In the genomic region with DNA sequence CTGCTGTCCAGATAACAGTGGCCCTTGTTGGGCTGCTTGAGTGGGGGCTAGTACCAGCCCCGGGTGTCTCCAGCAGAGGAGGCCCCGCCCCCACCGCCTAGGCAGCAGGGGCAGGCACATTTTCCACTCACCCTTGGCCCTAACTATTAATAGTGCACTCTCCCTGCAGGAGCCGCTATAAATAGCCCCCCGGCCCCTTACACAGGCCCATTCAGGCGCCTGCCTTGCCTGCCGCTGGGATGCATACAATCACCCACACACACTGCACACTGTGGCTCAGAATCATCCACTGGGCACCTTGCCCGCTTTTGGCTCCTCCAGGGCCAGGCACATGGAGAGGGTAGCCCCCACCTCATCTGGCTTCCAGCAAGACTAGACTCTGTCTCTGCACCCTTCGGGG, we compare ENCODE assay signal across 7 mouse cellular contexts. TPM values are rescaled to one million over a fixed set of nuclear protein-coding genes. Genes with fewer than 3 reads are reported as not detected.
DNase-seq lines count a peak whose midpoint lies in the region; ATAC-seq and TF ChIP-seq lines count a peak whose summit lies in the region.

No protein-coding gene starts in this region.

- no peak for TF ChIP-seq CTCF in kidney, postnatal 0 days (IDR thresholded peaks at IDR 0.05; ENCODE audit: low read depth)

- H3K4me3 ChIP-seq in forebrain, embryonic 10.5 days: peak overlapping the region; percentile 23
- H3K4me3 ChIP-seq in heart, embryonic 14.5 days (ENCODE audit: control insufficient read depth in 1 of 2, insufficient read depth in 1 of 2, low read depth in 1 of 2, low read length in 2 of 2): peak overlapping the region; percentile 7 to 12; a peak in 1 of 4 replicates
- H3K4me3 ChIP-seq in kidney, postnatal 0 days (replicated peaks; ENCODE audit: low read depth, low read length): no peak overlapping the region
- H3K4me3 ChIP-seq in liver, embryonic 11.5 days (ENCODE audit: low read depth, low read length): no peak overlapping the region
- no peak overlapping the region for H3K4me3 ChIP-seq in neural tube, embryonic 13.5 days

- H3K4me1 ChIP-seq in forebrain, embryonic 10.5 days: peaks cover 45% of the 10 kb centered on the region
- peaks cover 43% of the 10 kb centered on the region in 2 experiments for H3K4me1 ChIP-seq in heart, embryonic 14.5 days (ENCODE audit: control insufficient read depth in 2 of 2, insufficient read depth in 2 of 2, low read length in 2 of 2)
- peaks cover 24% of the 10 kb centered on the region for H3K4me1 ChIP-seq in kidney, postnatal 0 days (replicated peaks; ENCODE audit: insufficient read depth, low read length)
- peaks cover 15% of the 10 kb centered on the region for H3K4me1 ChIP-seq in liver, embryonic 11.5 days (replicated peaks; ENCODE audit: control insufficient read depth, insufficient read depth, low read length)
- peaks cover 27% of the 10 kb centered on the region for H3K4me1 ChIP-seq in neural tube, embryonic 13.5 days (replicated peaks)

- H3K27me3 ChIP-seq in forebrain, embryonic 10.5 days (ENCODE audit: poor library complexity, severe bottlenecking): no peaks in the 10 kb centered on the region
- H3K27me3 ChIP-seq in heart, embryonic 14.5 days (ENCODE audit: control insufficient read depth, insufficient read depth, low read length): no peaks in the 10 kb centered on the region
- no peaks in the 10 kb centered on the region for H3K27me3 ChIP-seq in kidney, postnatal 0 days (ENCODE audit: insufficient read depth, low read length)
- peaks cover 7% of the 10 kb centered on the region; the same call in 1 of the 2 replicates for H3K27me3 ChIP-seq in liver, embryonic 11.5 days (replicated peaks; ENCODE audit: control insufficient read depth, insufficient read depth, low read length)
- H3K27me3 ChIP-seq in neural tube, embryonic 13.5 days: no peaks in the 10 kb centered on the region

- peak; percentile 61 to 83 for DNase-seq in adrenal gland, postnatal 36 days
- DNase-seq in forebrain, embryonic 10.5 days (ENCODE audit: extremely low spot score, low spot score): no peak
- peak; percentile 46 for DNase-seq in kidney, postnatal 0 days (ENCODE audit: low spot score)
- DNase-seq in liver, embryonic 11.5 days (ENCODE audit: low spot score): peak; percentile 58

- peak overlapping the region; percentile 54 for H3K4me2 ChIP-seq in heart, embryonic 14.5 days (ENCODE audit: low read length)
- H3K4me2 ChIP-seq in kidney, postnatal 0 days (ENCODE audit: low read length): no peak overlapping the region; the same call in 1 of the 2 replicates
- peak overlapping the region; percentile 20; the same call in 1 of the 2 replicates for H3K4me2 ChIP-seq in liver, embryonic 11.5 days
- peak overlapping the region; percentile 9; the same call in 1 of the 2 replicates for H3K4me2 ChIP-seq in neural tube, embryonic 13.5 days

- peak overlapping the region; percentile 67 for H3K27ac ChIP-seq in forebrain, embryonic 10.5 days
- peak overlapping the region; percentile 94 to 95 for H3K27ac ChIP-seq in heart, embryonic 14.5 days (replicated peaks in 1 of 2; ENCODE audit: control insufficient read depth in 1 of 2, insufficient read depth in 1 of 2, low read depth in 2 of 2, low read length in 2 of 2)
- H3K27ac ChIP-seq in kidney, postnatal 0 days: peak overlapping the region; percentile 77
- peak overlapping the region; percentile 36; the same call in 1 of the 2 replicates for H3K27ac ChIP-seq in liver, embryonic 11.5 days (ENCODE audit: low read depth, low read length)
- peak overlapping the region; percentile 74 for H3K27ac ChIP-seq in neural tube, embryonic 13.5 days (replicated peaks)

- 32% methylated on average over 9 of the region's 9 CpGs for WGBS in forebrain, embryonic 10.5 days
- WGBS in heart, embryonic 14.5 days: 3% methylated on average over 9 of the region's 9 CpGs
- WGBS in kidney, postnatal 0 days: 30% methylated on average over 9 of the region's 9 CpGs
- WGBS in liver, embryonic 11.5 days: 23% methylated on average over 9 of the region's 9 CpGs
- WGBS in neural tube, embryonic 13.5 days: 10% methylated on average over 9 of the region's 9 CpGs

- H3K36me3 ChIP-seq in forebrain, embryonic 10.5 days (replicated peaks): no peaks in the 10 kb centered on the region
- no peaks in the 10 kb centered on the region for H3K36me3 ChIP-seq in heart, embryonic 14.5 days (ENCODE audit: control insufficient read depth, insufficient read depth, low read length)
- H3K36me3 ChIP-seq in kidney, postnatal 0 days (ENCODE audit: insufficient read depth, low read length): no peaks in the 10 kb centered on the region
- no peaks in the 10 kb centered on the region for H3K36me3 ChIP-seq in liver, embryonic 11.5 days (ENCODE audit: control insufficient read depth, insufficient read depth, low read length)
- no peaks in the 10 kb centered on the region for H3K36me3 ChIP-seq in neural tube, embryonic 13.5 days

- H3K9ac ChIP-seq in heart, embryonic 14.5 days (ENCODE audit: low read length): peak overlapping the region; percentile 48
- 0 out of 2 replicates have a peak overlapping the region, but pooled peaks have one; percentile 19 for H3K9ac ChIP-seq in kidney, postnatal 0 days (ENCODE audit: low read depth, low read length)
- H3K9ac ChIP-seq in liver, embryonic 11.5 days (ENCODE audit: low read depth, low read length): no peak overlapping the region
- H3K9ac ChIP-seq in neural tube, embryonic 13.5 days: peak overlapping the region; percentile 34; the same call in 1 of the 2 replicates

- no peaks in the 10 kb centered on the region for H3K9me3 ChIP-seq in forebrain, embryonic 10.5 days
- no peaks in the 10 kb centered on the region for H3K9me3 ChIP-seq in heart, embryonic 14.5 days (ENCODE audit: control insufficient read depth, low read length)
- no peaks in the 10 kb centered on the region for H3K9me3 ChIP-seq in kidney, postnatal 0 days (replicated peaks; ENCODE audit: low read length)
- H3K9me3 ChIP-seq in liver, embryonic 11.5 days (ENCODE audit: control insufficient read depth, low read length): no peaks in the 10 kb centered on the region
- no peaks in the 10 kb centered on the region for H3K9me3 ChIP-seq in neural tube, embryonic 13.5 days

- ATAC-seq in heart, embryonic 14.5 days (ENCODE audit: insufficient number of reproducible peaks, insufficient read depth, low FRiP score, low read depth): peak; percentile 89
- peak; percentile 30 for ATAC-seq in kidney, postnatal 0 days (replicated peaks; ENCODE audit: low FRiP score, low read depth)
- ATAC-seq in liver, embryonic 11.5 days (replicated peaks; ENCODE audit: low FRiP score): peak; percentile 43; the same call in 1 of the 2 replicates
- ATAC-seq in neural tube, embryonic 13.5 days (ENCODE audit: low read depth): peak; percentile 74
- no peak for ATAC-seq in megakaryocyte-erythroid progenitor cell, adult 5-6 weeks (replicated peaks; ENCODE audit: low FRiP score, low TSS enrichment, poor library complexity, severe bottlenecking)

RNA-seq across cellular contexts. Expression of gene Creld2, which starts 19.8 kb away (rescaled TPM):
- 10 to 100 TPM; 40.1 to 52.8 TPM for total RNA-seq in adrenal gland, postnatal 36 days (2021)
- polyA plus RNA-seq in forebrain, embryonic 10.5 days (2016; fragmentation: Nextera tagmentation; extraction: Ambion mirVana): 96.5 and 103 TPM in 2 replicates
- polyA plus RNA-seq in heart, embryonic 14.5 days (2014; fragmentation: Nextera tagmentation; extraction: Ambion mirVana): 46.3 and 53.1 TPM in 2 replicates
- 79.0 and 89.8 TPM in 2 replicates for polyA plus RNA-seq in kidney, postnatal 0 days (2015; fragmentation: Nextera tagmentation; extraction: Ambion mirVana)
- polyA plus RNA-seq in liver, embryonic 11.5 days (2014; fragmentation: Nextera tagmentation; extraction: Ambion mirVana): 107 and 109 TPM in 2 replicates
- 62.4 and 70.9 TPM in 2 replicates for polyA plus RNA-seq in neural tube, embryonic 13.5 days (2015; fragmentation: Nextera tagmentation; extraction: Ambion mirVana)
- total RNA-seq in megakaryocyte-erythroid progenitor cell, adult 5-6 weeks (2014; fragmentation: Nextera tagmentation): 24.8 and 29.7 TPM in 2 replicates
- 47.8 and 50.9 TPM in 2 replicates for total RNA-seq in megakaryocyte-erythroid progenitor cell, adult 5-6 weeks (2017)

RNA-seq across cellular contexts. Expression of gene Alg12, which starts 20.2 kb away (rescaled TPM):
- total RNA-seq in adrenal gland, postnatal 36 days (2021): 10 to 100 TPM; 14.1 to 18.9 TPM
- 10.6 and 11.4 TPM in 2 replicates for polyA plus RNA-seq in forebrain, embryonic 10.5 days (2016; fragmentation: Nextera tagmentation; extraction: Ambion mirVana)
- polyA plus RNA-seq in heart, embryonic 14.5 days (2014; fragmentation: Nextera tagmentation; extraction: Ambion mirVana): 9.9 and 10.9 TPM in 2 replicates
- 9.8 and 11.2 TPM in 2 replicates for polyA plus RNA-seq in kidney, postnatal 0 days (2015; fragmentation: Nextera tagmentation; extraction: Ambion mirVana)
- polyA plus RNA-seq in liver, embryonic 11.5 days (2014; fragmentation: Nextera tagmentation; extraction: Ambion mirVana): 13.9 and 14.2 TPM in 2 replicates
- polyA plus RNA-seq in neural tube, embryonic 13.5 days (2015; fragmentation: Nextera tagmentation; extraction: Ambion mirVana): 7.8 and 9.3 TPM in 2 replicates
- 2.8 and 8.3 TPM in 2 replicates for total RNA-seq in megakaryocyte-erythroid progenitor cell, adult 5-6 weeks (2014; fragmentation: Nextera tagmentation)
- total RNA-seq in megakaryocyte-erythroid progenitor cell, adult 5-6 weeks (2017): 3.3 and 5.2 TPM in 2 replicates

RNA-seq across cellular contexts. Expression of gene Pim3, which starts 22.7 kb away (rescaled TPM):
- total RNA-seq in adrenal gland, postnatal 36 days (2021): 100 to 1,000 TPM; 123 to 134 TPM
- polyA plus RNA-seq in forebrain, embryonic 10.5 days (2016; fragmentation: Nextera tagmentation; extraction: Ambion mirVana): 40.3 and 43.6 TPM in 2 replicates
- 42.3 and 47.1 TPM in 2 replicates for polyA plus RNA-seq in heart, embryonic 14.5 days (2014; fragmentation: Nextera tagmentation; extraction: Ambion mirVana)
- polyA plus RNA-seq in kidney, postnatal 0 days (2015; fragmentation: Nextera tagmentation; extraction: Ambion mirVana): 83.4 and 88.6 TPM in 2 replicates
- polyA plus RNA-seq in liver, embryonic 11.5 days (2014; fragmentation: Nextera tagmentation; extraction: Ambion mirVana): 34.0 and 35.9 TPM in 2 replicates
- 51.2 and 52.5 TPM in 2 replicates for polyA plus RNA-seq in neural tube, embryonic 13.5 days (2015; fragmentation: Nextera tagmentation; extraction: Ambion mirVana)
- total RNA-seq in megakaryocyte-erythroid progenitor cell, adult 5-6 weeks (2014; fragmentation: Nextera tagmentation): 5.1 and 6.4 TPM in 2 replicates
- 5.5 and 12.5 TPM in 2 replicates for total RNA-seq in megakaryocyte-erythroid progenitor cell, adult 5-6 weeks (2017)

Comparison
In these comparisons a context has a peak if more than half of its experiments do, and no peak if none do; other contexts are left out.
1. H3K27ac ChIP-seq: peak in every context shown above with its lines; median percentile 94 in heart, embryonic 14.5 days; 77 in kidney, postnatal 0 days; 74 in neural tube, embryonic 13.5 days; 67 in forebrain, embryonic 10.5 days; 36 in liver, embryonic 11.5 days.
2. H3K4me3 ChIP-seq: peak in forebrain, embryonic 10.5 days (single experiment) and heart, embryonic 14.5 days (2 of 2); none in kidney, postnatal 0 days (single experiment), liver, embryonic 11.5 days (single experiment) and neural tube, embryonic 13.5 days (single experiment).